Comparison of ENCODE assay signal across 17 mouse cellular contexts in the genomic region with DNA sequence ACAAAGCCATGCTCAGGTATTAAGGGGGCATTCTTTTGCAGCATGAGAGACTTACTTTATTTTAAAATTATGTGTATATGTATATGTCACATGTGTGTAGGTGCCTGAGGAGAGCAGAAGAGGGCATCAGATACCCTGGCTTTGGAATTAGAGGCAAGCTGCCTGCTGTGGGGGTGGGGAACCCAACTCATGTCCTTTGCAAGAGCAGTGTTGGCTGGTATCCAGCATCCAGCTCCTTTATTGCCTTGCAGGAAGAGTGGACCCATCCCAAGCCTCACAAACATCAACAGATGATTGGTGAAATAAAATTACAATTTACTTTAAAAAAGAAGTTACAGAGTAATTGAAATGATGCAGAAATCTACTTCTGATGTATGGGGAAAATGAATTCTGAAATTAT. TPM values are rescaled to one million over a fixed set of nuclear protein-coding genes. Genes with fewer than 3 reads are reported as not detected.
DNase-seq lines count a peak whose midpoint lies in the region.
"Had no signal": no experiment of that assay in that cellular context is flagged by ENCODE, and none has a peak within 500 bp of the region (broad histone marks: within the 10 kb centered on the region; RNA-seq: fewer than 3 reads in every experiment).

No protein-coding gene starts in this region.

- intact Hi-C loops in gastrocnemius, postnatal 14 days (cut with DNase I; ENCODE audit: low total_unique reads): no loop called here
- intact Hi-C loops in left cerebral cortex, postnatal 4 days (cut with DNase I): no loop called here
- intact Hi-C loops in left cerebral cortex, postnatal 14 days (cut with DNase I): no loop called here

- peak; percentile 16 for DNase-seq in cerebellum, adult 9-10 months
- no peak for DNase-seq in cerebellum, adult 9-11 months
- peak; percentile 4 for DNase-seq in gastrocnemius, postnatal 14 days
- DNase-seq in gastrocnemius, adult 18-20 months (ENCODE audit: low spot score): no peak
- peak; percentile 42 for DNase-seq in left cerebral cortex, postnatal 4 days
- DNase-seq in left cerebral cortex, postnatal 14 days (ENCODE audit: low spot score in 2 of 2): no peak
- peak; percentile 13 for DNase-seq in right cerebral cortex, postnatal 4 days
- DNase-seq in right cerebral cortex, adult 2 months (ENCODE audit: low spot score in 2 of 2): no peak
- DNase-seq: adrenal gland, postnatal 14 days; cerebellum, adult 11 months; cerebellum, adult 8-10 months; forebrain, postnatal 0 days; gastrocnemius, adult 2 months; gastrocnemius, postnatal 36 days; heart, adult 11 months; heart, postnatal 36 days had no signal

RNA-seq across cellular contexts. Expression of a gene that starts 36.7 kb away (rescaled TPM):
- total RNA-seq in gastrocnemius, postnatal 14 days (2021): under 1 TPM; 0.07 to 0.10 TPM
- under 1 TPM; 0.02 to 0.11 TPM for total RNA-seq in gastrocnemius, adult 18-20 months (2021)
- total RNA-seq in left cerebral cortex, postnatal 4 days (2021): 10 to 100 TPM; 43.4 to 44.6 TPM
- total RNA-seq in left cerebral cortex, postnatal 14 days (2021): 10 to 100 TPM; 43.4 TPM
- total RNA-seq: gastrocnemius, adult 2 months; heart, postnatal 36 days; MEL had no signal

Comparison
In these comparisons a context has a peak if more than half of its experiments do, and no peak if none do; other contexts are left out.
1. DNase-seq: peak in cerebellum, adult 9-10 months (single experiment), gastrocnemius, postnatal 14 days (single experiment), left cerebral cortex, postnatal 4 days (single experiment) and right cerebral cortex, postnatal 4 days (single experiment); none in cerebellum, adult 9-11 months (single experiment), gastrocnemius, adult 18-20 months (single experiment), left cerebral cortex, postnatal 14 days (0 of 2) and right cerebral cortex, adult 2 months (0 of 2).
2. RNA of a gene that starts 36.7 kb away (total RNA-seq): 43.4 to 44.6 TPM in left cerebral cortex, postnatal 4 days and 43.4 TPM in left cerebral cortex, postnatal 14 days; 0.02 to 0.11 TPM in gastrocnemius, adult 18-20 months and 0.07 to 0.10 TPM in gastrocnemius, postnatal 14 days; every median in the first group is over 10 times any median in the second.